Mouse (Mus musculus) lung, postnatal 0 days (tissue): Measurements from ENCODE around the gene Sbf2. TPM values are rescaled to one million over a fixed set of nuclear protein-coding genes. Genes with fewer than 3 reads are reported as not detected.
A peak's percentile ranks its signal among the peaks of the same experiment; 100 is the strongest.
"Not testable (repeated sequence)": the region's sequence is repeated elsewhere in the genome, so short reads cannot be mapped to it uniquely, and the experiment has no call there.

Source experiments
- ATAC-seq: fragments of 200-750 bp; cut with Nextera tagmentation; 2 replicates; pipeline ENCODE4 v1.8.0; 2017; ENCODE audit warnings: moderate library complexity
- DNase-seq: peaks from one replicate; pipeline ENCODE4 v3.0.0-alpha.2; 2016; ENCODE audit warnings: low spot score
- H3K27ac ChIP-seq: fragments of 300-500 bp; sonication (generic); 2 replicates; pipeline ENCODE4 v1.5.1; 2014; ENCODE audit warnings: antibody characterized with exemption, mild to moderate bottlenecking, low read length, mixed read lengths
- H3K27me3 ChIP-seq: fragments of 300-500 bp; sonication (generic); replicated peaks from 2 replicates; pipeline ENCODE4 v1.6.1; 2014; ENCODE audit warnings: low read length, mixed read lengths; ENCODE audit not compliant: insufficient read depth
- H3K36me3 ChIP-seq: fragments of 300-500 bp; sonication (generic); 2 replicates; pipeline ENCODE4 v1.6.1; 2014; ENCODE audit warnings: low read length, mixed read lengths; ENCODE audit not compliant: insufficient read depth
- H3K4me1 ChIP-seq: fragments of 300-500 bp; sonication (generic); 2 replicates; pipeline ENCODE4 v1.6.1; 2014; ENCODE audit warnings: antibody characterized with exemption, low read depth, low read length, mixed read lengths; ENCODE audit not compliant: insufficient read depth
- H3K4me2 ChIP-seq: fragments of 300-500 bp; sonication (generic); replicated peaks from 2 replicates; pipeline ENCODE4 v1.6.1; 2014; ENCODE audit warnings: low read depth, mild to moderate bottlenecking, low read length, moderate library complexity, mixed read lengths
- H3K4me3 ChIP-seq: fragments of 300-500 bp; sonication (generic); 2 replicates; pipeline ENCODE4 v1.5.1; 2014; ENCODE audit warnings: low read depth, low read length
- H3K9ac ChIP-seq: fragments of 300-500 bp; sonication (generic); replicated peaks from 2 replicates; pipeline ENCODE4 v1.6.1; 2014; ENCODE audit warnings: low read depth, mild to moderate bottlenecking
- H3K9me3 ChIP-seq: fragments of 300-500 bp; sonication (generic); 2 replicates; pipeline ENCODE4 v1.6.1; 2016; ENCODE audit warnings: low read length, mixed read lengths
- CTCF ChIP-seq: IDR thresholded peaks from 2 replicates; pipeline ENCODE4 v1.5.1; 2016; ENCODE audit warnings: antibody characterized with exemption, mild to moderate bottlenecking
- EP300 ChIP-seq: IDR thresholded peaks from 2 replicates; pipeline ENCODE4 v1.6.1; 2016; ENCODE audit warnings: antibody characterized with exemption, mild to moderate bottlenecking, control low read depth
- WGBS: fragments of 180-500 bp; shearing (Covaris S2); extraction: QIAGEN DNeasy Blood & Tissue Kit; methylation state at CpG from one replicate; pipeline ENCODE4 v1.1.7; 2014; 5-methylcytosine and 5-hydroxymethylcytosine counted together
- polyA plus RNA-seq: library from polyadenylated mRNA; unstranded; fragments of >200 nt; fragmentation: Nextera tagmentation; extraction: Ambion mirVana; gene quantifications from 2 replicates; pipeline ENCODE4 v1.2.1, GENCODE M21; 2015

Sbf2 gene
- polyA plus RNA-seq, 1 experiment from 2014 or later, result 23.3 TPM

- no peaks in the 10 kb centered on the region for H3K4me1 ChIP-seq
- DNase-seq (no peak), ATAC-seq (no peak)
- no peaks in the 10 kb centered on the region for H3K9me3 ChIP-seq
- no peak overlapping the region for H3K27ac ChIP-seq
- H3K9ac ChIP-seq, result no peak overlapping the region
- no peaks in the 10 kb centered on the region for H3K36me3 ChIP-seq
- no peak overlapping the region for H3K4me3 ChIP-seq
- TF ChIP-seq CTCF (no peak), EP300 (no peak)
- 72% methylated on average over 2 of the region's 2 CpGs for WGBS
- H3K4me2 ChIP-seq, result no peak overlapping the region
- H3K27me3 ChIP-seq, result no peaks in the 10 kb centered on the region
These were observed 223.1 kb downstream of the Sbf2 start for GRCm38 (mm10) chr7:110391632-110392031.

- WGBS, result 62% methylated on average over 2 of the region's 2 CpGs
- not testable (repeated sequence) for H3K9me3 ChIP-seq, H3K27ac ChIP-seq, H3K27me3 ChIP-seq, H3K4me2 ChIP-seq, H3K4me3 ChIP-seq, H3K9ac ChIP-seq, ATAC-seq, H3K4me1 ChIP-seq, H3K36me3 ChIP-seq
- peak; percentile 29 for DNase-seq
These were observed 225.8 kb downstream of the Sbf2 start for GRCm38 (mm10) chr7:110388889-110389288.

- Histone ChIP-seq H3K36me3 (no peaks in the 10 kb centered on the region), H3K4me2 (no peak overlapping the region), H3K9me3 (no peaks in the 10 kb centered on the region), H3K27ac (no peak overlapping the region), H3K27me3 (no peaks in the 10 kb centered on the region), H3K4me1 (no peaks in the 10 kb centered on the region), H3K9ac (no peak overlapping the region), H3K4me3 (no peak overlapping the region)
- WGBS, result 73% methylated on average over 2 of the region's 2 CpGs
- DNase-seq (no peak), ATAC-seq (no peak)
- TF ChIP-seq EP300 (no peak), CTCF (no peak)
These were observed 227.2 kb downstream of the Sbf2 start for GRCm38 (mm10) chr7:110387565-110387964.

GRCm38 (mm10) chr7:110385482-110385881 lies 229.2 kb downstream of the Sbf2 start:
- DNase-seq (peak; percentile 75), ATAC-seq (no peak)
- TF ChIP-seq CTCF (no peak), EP300 (no peak)
- H3K4me2 ChIP-seq, result no peak overlapping the region
- H3K9me3 ChIP-seq, result no peaks in the 10 kb centered on the region
- H3K36me3 ChIP-seq, result no peaks in the 10 kb centered on the region
- no peak overlapping the region for H3K4me3 ChIP-seq
- no peaks in the 10 kb centered on the region for H3K4me1 ChIP-seq
- H3K27me3 ChIP-seq, result no peaks in the 10 kb centered on the region
- WGBS, result 59% methylated on average over 1 of the region's 1 CpGs
- 0 out of 2 replicates have a peak overlapping the region, but pooled peaks have one; percentile 14 for H3K27ac ChIP-seq
- H3K9ac ChIP-seq, result no peak overlapping the region

GRCm38 (mm10) chr7:110384343-110384742 lies 230.4 kb downstream of the Sbf2 start:
- TF ChIP-seq CTCF, result peak; percentile 43
- TF ChIP-seq EP300, result no peak
- H3K9ac ChIP-seq, result no peak overlapping the region
- no peaks in the 10 kb centered on the region for H3K36me3 ChIP-seq
- H3K9me3 ChIP-seq, result no peaks in the 10 kb centered on the region
- no peak overlapping the region for H3K27ac ChIP-seq
- no peak overlapping the region for H3K4me3 ChIP-seq
- H3K4me1 ChIP-seq, result no peaks in the 10 kb centered on the region
- no peak for ATAC-seq
- no peak overlapping the region for H3K4me2 ChIP-seq
- DNase-seq, result peak; percentile 16
- H3K27me3 ChIP-seq, result no peaks in the 10 kb centered on the region

- no peak overlapping the region for H3K4me3 ChIP-seq
- H3K9ac ChIP-seq, result no peak overlapping the region
- 53% methylated on average over 3 of the region's 3 CpGs for WGBS
- DNase-seq (peak; percentile 82), ATAC-seq (peak; percentile 83)
- H3K36me3 ChIP-seq, result no peaks in the 10 kb centered on the region
- no peaks in the 10 kb centered on the region for H3K9me3 ChIP-seq
- H3K4me1 ChIP-seq, result no peaks in the 10 kb centered on the region
- no peak overlapping the region for H3K27ac ChIP-seq
- no peak overlapping the region for H3K4me2 ChIP-seq
- H3K27me3 ChIP-seq, result no peaks in the 10 kb centered on the region
- TF ChIP-seq CTCF, result no peak
- no peak; the same call in 1 of the 2 replicates for TF ChIP-seq EP300
These were observed 233.1 kb downstream of the Sbf2 start for GRCm38 (mm10) chr7:110381625-110382024.

GRCm38 (mm10) chr7:110379335-110379914 lies 235.3 kb downstream of the Sbf2 start:
- ATAC-seq, result no peak
- no peaks in the 10 kb centered on the region for H3K9me3 ChIP-seq

More at GRCm38 (mm10) chr7:110379335-110379914, 235.3 kb downstream of the Sbf2 start:
- peak; percentile 12 for DNase-seq
- Histone ChIP-seq H3K4me3 (no peak overlapping the region), H3K4me1 (no peaks in the 10 kb centered on the region), H3K9ac (no peak overlapping the region), H3K4me2 (no peak overlapping the region), H3K27me3 (no peaks in the 10 kb centered on the region), H3K36me3 (no peaks in the 10 kb centered on the region), H3K27ac (no peak overlapping the region)
- no peak for TF ChIP-seq EP300
- no peak for TF ChIP-seq CTCF
- 61% methylated on average over 10 of the region's 10 CpGs for WGBS
